Mouse (Mus musculus) kidney, postnatal 0 days (tissue): ENCODE data around the gene Pbx1. TPM values are rescaled to one million over a fixed set of nuclear protein-coding genes. Genes with fewer than 3 reads are reported as not detected.

Source experiments
- ATAC-seq: fragments of 200-750 bp; cut with Nextera tagmentation; replicated peaks from 2 replicates; pipeline ENCODE4 v1.8.0; 2017; ENCODE audit warnings: low read depth, moderate number of reproducible peaks, moderate TSS enrichment, moderate library complexity; ENCODE audit not compliant: low FRiP score
- DNase-seq: peaks from one replicate; pipeline ENCODE4 v3.0.0-alpha.2; 2016; ENCODE audit warnings: low spot score
- H3K27ac ChIP-seq: fragments of 300-500 bp; sonication (generic); 2 replicates; pipeline ENCODE4 v1.5.1; 2014; ENCODE audit warnings: mild to moderate bottlenecking
- H3K27me3 ChIP-seq: fragments of 300-500 bp; sonication (generic); 2 replicates; pipeline ENCODE4 v1.6.1; 2014; ENCODE audit warnings: low read length, mixed read lengths; ENCODE audit not compliant: insufficient read depth
- H3K36me3 ChIP-seq: fragments of 300-500 bp; sonication (generic); 2 replicates; pipeline ENCODE4 v1.6.1; 2014; ENCODE audit warnings: low read length, mixed read lengths; ENCODE audit not compliant: insufficient read depth
- H3K4me1 ChIP-seq: fragments of 300-500 bp; sonication (generic); replicated peaks from 2 replicates; pipeline ENCODE4 v1.6.1; 2014; ENCODE audit warnings: antibody characterized with exemption, low read length, mixed read lengths; ENCODE audit not compliant: insufficient read depth
- H3K4me2 ChIP-seq: fragments of 300-500 bp; sonication (generic); 2 replicates; pipeline ENCODE4 v1.6.1; 2014; ENCODE audit warnings: mild to moderate bottlenecking, low read length, moderate library complexity, mixed read lengths
- H3K4me3 ChIP-seq: fragments of 300-500 bp; sonication (generic); replicated peaks from 2 replicates; pipeline ENCODE4 v1.5.1; 2014; ENCODE audit warnings: low read depth, low read length
- H3K9ac ChIP-seq: fragments of 300-500 bp; sonication (generic); 2 replicates; pipeline ENCODE4 v1.6.1; 2014; ENCODE audit warnings: low read depth, low read length
- H3K9me3 ChIP-seq: fragments of 300-500 bp; sonication (generic); replicated peaks from 2 replicates; pipeline ENCODE4 v1.6.1; 2016; ENCODE audit warnings: low read length, inconsistent platforms, mixed read lengths
- CTCF ChIP-seq: IDR thresholded peaks from 2 replicates; pipeline ENCODE4 v1.5.1; 2016; ENCODE audit warnings: antibody characterized with exemption, low read depth, mild to moderate bottlenecking, moderate library complexity
- WGBS: fragments of 180-500 bp; shearing (Covaris S2); extraction: QIAGEN DNeasy Blood & Tissue Kit; methylation state at CpG from one replicate; pipeline ENCODE4 v1.1.7; 2014; 5-methylcytosine and 5-hydroxymethylcytosine counted together
- polyA plus RNA-seq: library from polyadenylated mRNA; unstranded; fragments of >200 nt; fragmentation: Nextera tagmentation; extraction: Ambion mirVana; gene quantifications from 2 replicates; pipeline ENCODE4 v1.2.1, GENCODE M21; 2015

Pbx1 gene
- polyA plus RNA-seq, 1 experiment from 2014 or later = 55.7 TPM

GRCm38 (mm10) chr1:168376330-168376729, 55.7 kb downstream of the Pbx1 start:
- DNase-seq = no peak
- no peak for ATAC-seq
- Histone ChIP-seq H3K9ac (no peak overlapping the region), H3K27ac (no peak overlapping the region), H3K4me1 (peaks cover 17% of the 10 kb centered on the region), H3K4me2 (no peak overlapping the region), H3K4me3 (no peak overlapping the region), H3K36me3 (no peaks in the 10 kb centered on the region), H3K9me3 (no peaks in the 10 kb centered on the region), H3K27me3 (no peaks in the 10 kb centered on the region)
- TF ChIP-seq CTCF = peak; percentile 68
- WGBS = 19% methylated on average over 3 of the region's 3 CpGs

GRCm38 (mm10) chr1:168374953-168375600, 57.0 kb downstream of the Pbx1 start:
- Histone ChIP-seq H3K4me3 (no peak overlapping the region), H3K27ac (no peak overlapping the region), H3K4me2 (no peak overlapping the region), H3K27me3 (no peaks in the 10 kb centered on the region), H3K9ac (no peak overlapping the region), H3K36me3 (no peaks in the 10 kb centered on the region), H3K9me3 (no peaks in the 10 kb centered on the region), H3K4me1 (peaks cover 4% of the 10 kb centered on the region; the same call in 1 of the 2 replicates)
- 72% methylated on average over 12 of the region's 12 CpGs for WGBS
- no peak for TF ChIP-seq CTCF
- DNase-seq = no peak
- ATAC-seq = no peak

GRCm38 (mm10) chr1:168372089-168372488, 60.0 kb downstream of the Pbx1 start:
- no peak for TF ChIP-seq CTCF
- Histone ChIP-seq H3K9me3 (no peaks in the 10 kb centered on the region), H3K4me2 (no peak overlapping the region), H3K4me3 (no peak overlapping the region), H3K9ac (no peak overlapping the region), H3K27me3 (no peaks in the 10 kb centered on the region), H3K36me3 (no peaks in the 10 kb centered on the region), H3K27ac (no peak overlapping the region), H3K4me1 (peaks cover 5% of the 10 kb centered on the region; the same call in 1 of the 2 replicates)
- ATAC-seq (no peak), DNase-seq (no peak)
- WGBS = 76% methylated on average over 2 of the region's 2 CpGs

GRCm38 (mm10) chr1:168370966-168371365, 61.1 kb downstream of the Pbx1 start:
- no peaks in the 10 kb centered on the region for H3K27me3 ChIP-seq
- ATAC-seq = no peak
- DNase-seq = no peak
- H3K36me3 ChIP-seq = no peaks in the 10 kb centered on the region
- no peak overlapping the region for H3K4me3 ChIP-seq
- 80% methylated on average over 9 of the region's 9 CpGs for whole genome bisulfite sequencing
- no peak overlapping the region for H3K4me2 ChIP-seq
- H3K9ac ChIP-seq = no peak overlapping the region
- H3K27ac ChIP-seq = no peak overlapping the region
- H3K4me1 ChIP-seq = peaks cover 5% of the 10 kb centered on the region; the same call in 1 of the 2 replicates
- no peaks in the 10 kb centered on the region for H3K9me3 ChIP-seq
- no peak for TF ChIP-seq CTCF

- Histone ChIP-seq H3K4me2 (no peak overlapping the region), H3K27ac (no peak overlapping the region), H3K27me3 (no peaks in the 10 kb centered on the region), H3K4me3 (no peak overlapping the region), H3K9ac (no peak overlapping the region), H3K9me3 (no peaks in the 10 kb centered on the region), H3K36me3 (0 out of 2 replicates have a peak, but pooled peaks cover 4% of the 10 kb centered on the region), H3K4me1 (peaks cover 5% of the 10 kb centered on the region; the same call in 1 of the 2 replicates)
- no peak for TF ChIP-seq CTCF
- DNase-seq = no peak
- ATAC-seq = no peak
- 86% methylated on average over 5 of the region's 5 CpGs for WGBS
Measured at GRCm38 (mm10) chr1:168366261-168366660, 65.8 kb downstream of the Pbx1 start.

- Histone ChIP-seq H3K4me3 (no peak overlapping the region), H3K9me3 (no peaks in the 10 kb centered on the region), H3K36me3 (0 out of 2 replicates have a peak, but pooled peaks cover 4% of the 10 kb centered on the region), H3K27me3 (no peaks in the 10 kb centered on the region), H3K4me1 (peaks cover 5% of the 10 kb centered on the region; the same call in 1 of the 2 replicates), H3K9ac (no peak overlapping the region), H3K27ac (no peak overlapping the region), H3K4me2 (no peak overlapping the region)
- no peak for DNase-seq
- WGBS = 64% methylated on average over 7 of the region's 7 CpGs
- ATAC-seq = no peak
- TF ChIP-seq CTCF = no peak
Measured at GRCm38 (mm10) chr1:168364325-168364724, 67.7 kb downstream of the Pbx1 start.
